Mouse (Mus musculus) midbrain, embryonic 14.5 days (tissue): ENCODE data around the gene Abi3. TPM values are rescaled to one million over a fixed set of nuclear protein-coding genes. Genes with fewer than 3 reads are reported as not detected.

Experiments used
- polyA plus RNA-seq: library from polyadenylated mRNA; unstranded; fragments of >200 nt; fragmentation: Nextera tagmentation; extraction: Ambion mirVana; gene quantifications from 2 replicates; pipeline ENCODE4 v1.2.1, GENCODE M21; 2014

The Abi3 gene
- polyA plus RNA-seq, 1 experiment from 2014 or later, result 0.64 TPM

Other genes starting within 250 kb of the Abi3 start
- 183 and 207 TPM in 2 replicates for gene Phb, start 175.5 kb downstream of the Abi3 start, polyA plus RNA-seq
- 13.1 and 15.7 TPM in 2 replicates for gene Zfp652, start 129.8 kb downstream of the Abi3 start, polyA plus RNA-seq
- 1.4 and 1.5 TPM in 2 replicates for gene B130006D01Rik, start 118.9 kb downstream of the Abi3 start, polyA plus RNA-seq
- 0.33 TPM in 1 of 2 replicates, not detected in the other for gene Phospho1, start 18.0 kb downstream of the Abi3 start, polyA plus RNA-seq
- 1.8 TPM in 2 replicates for gene Gngt2, start 5.3 kb downstream of the Abi3 start, polyA plus RNA-seq
- gene B4galnt2, start 72.4 kb upstream of the Abi3 start, polyA plus RNA-seq, result not detected in 2 replicates
- gene Igf2bp1, start 163.5 kb upstream of the Abi3 start, polyA plus RNA-seq, result 10.7 and 11.1 TPM in 2 replicates
- not detected in 2 replicates for gene Gip, start 182.1 kb upstream of the Abi3 start, polyA plus RNA-seq
- 45.3 and 77.5 TPM in 2 replicates for gene Snf8, start 192.4 kb upstream of the Abi3 start, polyA plus RNA-seq
- 32.3 and 32.7 TPM in 2 replicates for gene Ube2z, start 222.9 kb upstream of the Abi3 start, polyA plus RNA-seq
- 679 and 959 TPM in 2 replicates for gene Atp5g1, start 233.2 kb upstream of the Abi3 start, polyA plus RNA-seq